Mouse (Mus musculus): ENCODE measurements around the gene Ubfd1. TPM values are rescaled to one million over a fixed set of nuclear protein-coding genes. Genes with fewer than 3 reads are reported as not detected.
"Not testable (repeated sequence)": the region's sequence is repeated elsewhere in the genome, so short reads cannot be mapped to it uniquely, and the experiment has no call there.

Gene Ubfd1
- total RNA-seq, 2 experiments from 2014 or later, result 23.5 to 24.6 TPM

- no peak for DNase-seq
These were observed 20.4 kb downstream of the Ubfd1 start for GRCm38 (mm10) chr7:122087195-122087982.

- DNase-seq, result no peak
These were observed 27.8 kb downstream of the Ubfd1 start for GRCm38 (mm10) chr7:122094564-122095330.

DNA sequence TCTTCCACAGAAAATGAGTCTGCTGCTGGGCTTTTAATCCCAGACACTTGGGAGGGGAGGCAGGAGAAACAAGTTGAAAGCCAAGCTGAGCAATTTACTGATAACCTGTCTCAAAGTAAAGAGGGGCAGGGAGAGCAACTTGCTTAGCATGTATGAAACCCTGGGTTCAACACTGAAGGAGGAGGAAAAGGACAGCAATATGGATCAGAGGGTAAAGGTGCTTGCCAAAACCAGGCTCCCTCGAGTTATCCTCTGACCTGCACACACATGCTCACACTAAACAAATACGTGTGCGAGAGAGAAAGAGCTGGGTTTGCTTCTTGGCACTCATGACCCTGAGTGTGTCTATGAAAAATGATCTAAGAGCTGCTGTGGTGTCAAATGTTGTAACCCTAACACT is 31.0 kb downstream of the Ubfd1 start:
- no peak for DNase-seq

DNA sequence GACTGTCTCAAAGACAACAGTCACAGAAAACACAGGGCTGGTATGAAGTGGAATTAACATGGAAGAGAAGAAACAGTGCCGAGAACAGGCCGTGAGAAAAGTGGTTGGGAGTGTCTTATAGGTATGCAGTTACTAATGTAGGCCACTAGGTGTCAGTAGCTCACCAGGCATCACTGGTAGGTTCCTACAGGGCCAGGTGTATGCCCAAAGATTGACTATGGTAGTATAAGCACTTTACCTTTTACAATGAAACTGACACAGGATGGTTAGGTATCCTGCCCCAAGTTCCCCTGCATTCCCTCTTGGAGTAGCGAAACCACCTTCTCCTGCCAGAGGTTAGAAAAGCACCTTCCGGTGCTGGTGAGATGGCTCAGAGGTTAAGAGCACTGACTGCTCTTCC is 32.2 kb downstream of the Ubfd1 start:
- no peak for DNase-seq

GRCm38 (mm10) chr7:122101014-122101746 is 34.2 kb downstream of the Ubfd1 start:
- not testable (repeated sequence) for DNase-seq

- peak; percentile 86 for DNase-seq
These were observed 34.8 kb downstream of the Ubfd1 start, which contains the start of gene Ndufab1 for GRCm38 (mm10) chr7:122101747-122102244. TSS of gene Ndufab1 (minus strand) at chr7:122101886.

GRCm38 (mm10) chr7:122108206-122108605 is 41.2 kb downstream of the Ubfd1 start:
- DNase-seq, result no peak

DNA sequence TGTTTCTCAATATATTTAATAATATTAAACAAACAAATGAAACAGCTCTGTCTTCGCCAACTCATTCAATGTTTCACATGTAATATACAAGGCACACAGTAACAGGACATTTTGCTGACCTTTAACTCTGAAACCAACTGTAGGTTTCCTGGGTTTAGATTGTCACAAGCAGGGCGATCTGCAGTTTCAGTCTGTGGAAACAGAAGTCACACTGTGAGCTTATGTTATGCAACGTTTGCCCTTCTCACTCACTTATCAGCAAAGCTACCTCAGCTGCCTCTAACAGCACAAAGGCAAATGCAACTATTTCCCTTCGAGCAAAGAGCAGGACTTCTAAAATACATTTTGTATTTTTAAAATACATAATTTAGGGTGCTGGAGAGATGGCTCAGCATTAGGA is 56.5 kb downstream of the Ubfd1 start:
- DNase-seq, result no peak

DNA sequence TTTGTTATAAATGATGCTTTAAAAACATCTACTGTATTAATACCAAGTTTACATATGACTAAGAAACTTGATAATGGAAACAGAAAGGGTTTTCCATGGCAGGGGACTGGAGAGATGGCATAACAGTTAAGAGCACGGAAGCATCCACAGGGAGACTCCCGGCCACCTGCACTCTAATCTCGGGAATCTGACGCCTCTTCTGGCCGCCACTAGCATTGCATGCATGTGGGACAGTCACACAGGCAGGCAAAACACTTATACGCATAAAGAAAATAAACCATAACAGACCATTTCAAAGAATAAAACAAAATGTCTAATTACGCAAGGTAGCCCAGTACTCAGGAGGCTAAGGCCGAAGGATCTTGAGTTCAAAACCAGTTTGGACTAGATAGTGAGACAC is 58.7 kb downstream of the Ubfd1 start:
- DNase-seq, result no peak

DNA sequence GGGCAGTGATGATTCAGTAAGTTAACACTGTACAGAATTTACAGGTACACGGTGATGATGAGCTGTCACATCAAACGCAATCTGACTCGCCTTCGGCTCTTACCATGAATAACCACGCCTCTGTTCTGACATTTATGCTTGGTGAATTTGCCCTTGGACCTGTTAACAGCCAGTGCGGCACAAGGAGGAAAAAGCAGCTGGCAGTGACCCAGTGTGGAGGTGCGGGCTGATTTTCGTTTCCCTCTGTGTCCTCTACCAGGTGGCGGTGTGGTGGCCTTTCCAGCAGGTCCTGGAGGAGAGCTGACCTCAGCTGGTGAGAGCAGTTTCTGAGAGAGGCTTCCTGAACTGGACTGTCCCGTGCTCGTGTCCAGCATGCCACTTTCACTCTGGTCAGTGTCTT is 60.0 kb downstream of the Ubfd1 start:
- DNase-seq, result no peak

Other genes starting within 250 kb of the Ubfd1 start
- gene Scnn1b, start 202.1 kb upstream of the Ubfd1 start, total RNA-seq (2021), result under 1 TPM in 1 of 2 experiments, not detected in 1; 0.11 TPM
- 1 to 10 TPM; 8.3 to 8.7 TPM for gene Cog7, start 85.5 kb upstream of the Ubfd1 start, total RNA-seq (2021)
- gene Gga2, start 46.0 kb upstream of the Ubfd1 start, total RNA-seq (2021), result 10 to 100 TPM; 13.2 to 22.4 TPM
- gene Ears2, start 88 bp downstream of the Ubfd1 start, total RNA-seq (2021), result 1 to 10 TPM; 5.4 to 6.8 TPM
- 100 to 1,000 TPM; 694 to 706 TPM for gene Ndufab1, start 34.7 kb downstream of the Ubfd1 start, total RNA-seq (2021)
- gene Palb2, start 65.8 kb downstream of the Ubfd1 start, total RNA-seq (2021), result under 1 TPM; 0.43 to 0.99 TPM
- 10 to 100 TPM; 18.4 to 20.3 TPM for gene Dctn5, start 65.9 kb downstream of the Ubfd1 start, total RNA-seq (2021)
- gene Plk1, start 92.3 kb downstream of the Ubfd1 start, total RNA-seq (2021), result under 1 TPM; 0.56 to 0.96 TPM
- not detected for gene Ern2, start 119.0 kb downstream of the Ubfd1 start, total RNA-seq (2021)
- 1 to 10 TPM; 4.5 to 5.5 TPM for gene Chp2, start 152.3 kb downstream of the Ubfd1 start, total RNA-seq (2021)
- 1 to 10 TPM; 1.2 to 1.4 TPM for gene Prkcb, start 221.6 kb downstream of the Ubfd1 start, total RNA-seq (2021)